Mouse (Mus musculus): ENCODE results near the gene Ints6. TPM values are rescaled to one million over a fixed set of nuclear protein-coding genes. Genes with fewer than 3 reads are reported as not detected.

The Ints6 gene
- polyA plus RNA-seq, 1 experiment from 2014 or later, result 31.8 TPM

DNA sequence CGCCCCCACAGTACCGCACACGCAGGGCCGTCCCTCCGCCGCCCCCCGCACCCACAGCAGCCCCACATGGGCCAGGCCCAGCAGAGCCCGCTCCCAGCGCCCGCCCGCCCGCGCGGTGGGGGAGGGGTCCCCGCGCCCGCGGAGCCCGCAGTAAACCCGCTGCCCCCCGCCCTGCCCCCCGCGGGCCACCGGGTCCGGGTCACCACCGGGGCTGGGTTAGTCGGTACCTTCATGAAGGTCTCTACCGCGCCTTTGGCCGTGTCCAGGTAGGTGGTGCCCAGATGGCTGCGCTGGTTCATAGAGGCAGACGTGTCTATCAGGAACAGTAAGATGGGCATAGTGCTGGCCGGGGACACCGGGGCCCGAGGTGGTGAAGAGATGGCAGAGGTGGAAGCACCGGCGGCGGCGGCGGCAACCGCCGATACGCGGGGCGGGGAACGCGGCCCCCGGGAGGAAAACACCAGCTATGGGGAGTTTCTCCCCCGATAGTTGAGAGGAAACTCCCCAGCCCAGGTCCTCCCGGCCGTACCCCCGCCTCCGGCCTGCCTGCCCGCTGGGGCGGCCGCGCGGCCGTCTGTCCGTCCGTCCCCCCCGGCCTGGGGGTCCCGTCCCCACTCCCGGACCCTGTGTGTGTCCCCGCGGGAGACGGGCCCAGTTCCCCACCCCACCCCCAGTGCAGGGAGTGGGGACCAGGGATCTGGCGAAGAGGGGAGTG lies 491 bp downstream of the Ints6 start:
- WGBS, result under 1% methylated on average over 61 of the region's 68 CpGs
- Histone ChIP-seq H3K27me3 (replicated peaks; ENCODE audit: control insufficient read depth, insufficient read depth, low read length) (no peaks in the 10 kb centered on the region), H3K4me1 (replicated peaks; ENCODE audit: control insufficient read depth, insufficient read depth, low read length) (no peaks in the 10 kb centered on the region; the same call in none of the 2 replicates), H3K9ac (ENCODE audit: low read length) (peak overlapping the region; percentile 97), H3K36me3 (ENCODE audit: control insufficient read depth, insufficient read depth, low read length) (peaks cover 16% of the 10 kb centered on the region), H3K9me3 (ENCODE audit: control insufficient read depth, low read length) (no peaks in the 10 kb centered on the region), H3K4me3 (ENCODE audit: low read depth, low read length) (peak overlapping the region; percentile 99), H3K4me2 (ENCODE audit: low read length) (peak overlapping the region; percentile 64), H3K27ac (ENCODE audit: low read depth) (peak overlapping the region; percentile 99)
- DNase-seq (ENCODE audit: low spot score), result peak; percentile 86
- ATAC-seq (replicated peaks; ENCODE audit: low FRiP score, low TSS enrichment, low read depth), result peak; percentile 46

DNA sequence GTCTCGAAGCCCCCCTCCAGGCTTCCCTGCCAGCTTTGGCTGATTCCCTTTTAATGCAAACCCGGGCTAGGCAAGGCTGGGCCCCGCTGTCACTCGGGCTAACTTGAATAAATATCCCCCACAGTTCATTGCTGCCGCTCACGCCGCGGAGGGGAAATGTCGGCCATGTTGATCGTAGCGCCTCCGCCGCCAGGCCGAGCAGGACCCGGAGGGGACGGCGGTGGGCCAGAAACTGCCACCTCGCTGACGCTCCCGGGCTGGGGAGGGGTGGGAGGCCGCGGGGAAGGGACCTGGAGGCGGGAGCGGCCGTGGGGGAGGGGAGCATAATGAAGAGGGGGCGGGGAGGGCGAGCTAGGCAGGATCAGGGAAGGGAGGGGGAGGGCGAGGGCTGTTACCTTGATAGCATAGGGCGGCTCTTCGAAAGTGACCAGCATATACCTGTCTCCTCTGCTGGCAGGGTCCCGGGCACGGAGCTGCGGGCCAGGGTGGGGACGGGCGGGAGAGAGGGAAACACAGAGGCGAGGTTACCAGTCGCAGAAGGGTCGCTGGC lies 1.1 kb downstream of the Ints6 start:
- Histone ChIP-seq H3K27me3 (replicated peaks; ENCODE audit: control insufficient read depth, insufficient read depth, low read length) (no peaks in the 10 kb centered on the region), H3K9me3 (ENCODE audit: control insufficient read depth, low read length) (no peaks in the 10 kb centered on the region), H3K4me2 (ENCODE audit: low read length) (peak overlapping the region; percentile 64)

DNA sequence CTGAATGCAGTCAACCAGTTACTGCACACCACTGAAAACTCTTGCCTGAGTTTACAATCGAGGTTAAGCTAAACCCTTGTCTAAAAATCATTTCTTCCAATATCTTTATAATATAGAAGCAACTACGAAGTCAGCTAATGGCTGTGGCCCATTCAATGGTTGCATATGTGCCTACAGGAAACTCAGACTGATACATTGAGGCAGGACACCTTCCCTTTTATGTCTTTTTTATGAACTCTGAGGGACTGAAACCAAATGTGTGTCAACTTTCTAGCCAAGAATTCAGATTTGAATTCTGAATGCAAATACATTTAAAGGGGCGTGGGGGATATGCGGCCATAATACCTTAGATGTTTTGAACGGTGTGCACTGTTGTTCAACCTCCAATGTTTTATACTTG lies 2.3 kb downstream of the Ints6 start:
- DNase-seq (ENCODE audit: low spot score), result no peak
- H3K4me2 ChIP-seq (ENCODE audit: low read length), result no peak overlapping the region
- H3K36me3 ChIP-seq (ENCODE audit: control insufficient read depth, insufficient read depth, low read length), result peaks cover 29% of the 10 kb centered on the region
- no peak for ATAC-seq (replicated peaks; ENCODE audit: low FRiP score, low TSS enrichment, low read depth)
- H3K27me3 ChIP-seq (replicated peaks; ENCODE audit: control insufficient read depth, insufficient read depth, low read length), result no peaks in the 10 kb centered on the region
- 93% methylated on average over 5 of the region's 5 CpGs for WGBS
- no peaks in the 10 kb centered on the region for H3K9me3 ChIP-seq (ENCODE audit: control insufficient read depth, low read length)
- H3K27ac ChIP-seq (ENCODE audit: low read depth), result no peak overlapping the region
- no peaks in the 10 kb centered on the region; the same call in none of the 2 replicates for H3K4me1 ChIP-seq (replicated peaks; ENCODE audit: control insufficient read depth, insufficient read depth, low read length)
- H3K9ac ChIP-seq (ENCODE audit: low read length), result no peak overlapping the region
- no peak overlapping the region for H3K4me3 ChIP-seq (ENCODE audit: low read depth, low read length)

More for the DNA sequence above, 1.1 kb downstream of the Ints6 start:
- Histone ChIP-seq H3K4me3 (ENCODE audit: low read depth, low read length) (peak overlapping the region; percentile 99), H3K36me3 (ENCODE audit: control insufficient read depth, insufficient read depth, low read length) (peaks cover 19% of the 10 kb centered on the region), H3K9ac (ENCODE audit: low read length) (peak overlapping the region; percentile 97), H3K27ac (ENCODE audit: low read depth) (peak overlapping the region; percentile 99), H3K4me1 (replicated peaks; ENCODE audit: control insufficient read depth, insufficient read depth, low read length) (no peaks in the 10 kb centered on the region; the same call in none of the 2 replicates)
- DNase-seq (ENCODE audit: low spot score) (peak; percentile 93), ATAC-seq (replicated peaks; ENCODE audit: low FRiP score, low TSS enrichment, low read depth) (peak; percentile 40)
- 0% methylated on average over 25 of the region's 38 CpGs for WGBS

GRCm38 (mm10) chr14:62755095-62755640 lies 5.8 kb downstream of the Ints6 start:
- Histone ChIP-seq H3K36me3 (ENCODE audit: control insufficient read depth, insufficient read depth, low read length) (peaks cover 43% of the 10 kb centered on the region), H3K9me3 (ENCODE audit: control insufficient read depth, low read length) (no peaks in the 10 kb centered on the region), H3K27ac (ENCODE audit: low read depth) (no peak overlapping the region), H3K4me1 (replicated peaks; ENCODE audit: control insufficient read depth, insufficient read depth, low read length) (no peaks in the 10 kb centered on the region; the same call in 1 of the 2 replicates), H3K4me2 (ENCODE audit: low read length) (no peak overlapping the region), H3K4me3 (ENCODE audit: low read depth, low read length) (no peak overlapping the region), H3K27me3 (replicated peaks; ENCODE audit: control insufficient read depth, insufficient read depth, low read length) (no peaks in the 10 kb centered on the region), H3K9ac (ENCODE audit: low read length) (no peak overlapping the region)
- WGBS, result 95% methylated on average over 1 of the region's 1 CpGs
- ATAC-seq (replicated peaks; ENCODE audit: low FRiP score, low TSS enrichment, low read depth), result no peak
- DNase-seq (ENCODE audit: low spot score), result no peak

- Histone ChIP-seq H3K27me3 (replicated peaks; ENCODE audit: control insufficient read depth, insufficient read depth, low read length) (no peaks in the 10 kb centered on the region), H3K4me1 (replicated peaks; ENCODE audit: control insufficient read depth, insufficient read depth, low read length) (no peaks in the 10 kb centered on the region), H3K9me3 (ENCODE audit: control insufficient read depth, low read length) (no peaks in the 10 kb centered on the region), H3K27ac (ENCODE audit: low read depth) (no peak overlapping the region), H3K4me2 (ENCODE audit: low read length) (no peak overlapping the region), H3K36me3 (ENCODE audit: control insufficient read depth, insufficient read depth, low read length) (peaks cover 35% of the 10 kb centered on the region; the same call in 1 of the 2 replicates), H3K4me3 (ENCODE audit: low read depth, low read length) (no peak overlapping the region), H3K9ac (ENCODE audit: low read length) (no peak overlapping the region)
- WGBS, result 79% methylated on average over 2 of the region's 2 CpGs
- no peak for DNase-seq (ENCODE audit: low spot score)
- ATAC-seq (replicated peaks; ENCODE audit: low FRiP score, low TSS enrichment, low read depth), result no peak
Observed at GRCm38 (mm10) chr14:62751479-62751878, 9.5 kb downstream of the Ints6 start.

DNA sequence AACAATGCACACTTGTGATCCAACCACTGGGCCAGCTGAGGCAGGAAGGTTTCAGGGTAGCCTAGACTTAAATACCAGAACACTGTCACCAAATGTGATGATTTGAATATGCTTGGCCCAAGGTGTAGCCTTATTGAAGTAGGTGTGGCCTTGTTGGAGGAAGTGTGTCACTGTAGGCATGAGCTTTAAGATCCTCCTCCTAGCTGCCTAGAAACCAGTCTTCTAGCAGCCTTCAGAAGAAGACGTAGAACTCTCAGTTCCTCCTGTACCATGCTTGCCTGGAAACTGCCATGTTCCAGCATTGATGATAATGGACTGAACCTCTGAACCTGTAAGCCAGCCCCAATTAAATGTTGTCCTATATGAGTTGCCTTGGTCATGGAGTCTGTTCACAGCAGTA lies 25.3 kb downstream of the Ints6 start:
- Histone ChIP-seq H3K4me1 (replicated peaks; ENCODE audit: control insufficient read depth, insufficient read depth, low read length) (no peaks in the 10 kb centered on the region), H3K4me2 (ENCODE audit: low read length) (no peak overlapping the region), H3K27me3 (replicated peaks; ENCODE audit: control insufficient read depth, insufficient read depth, low read length) (no peaks in the 10 kb centered on the region), H3K36me3 (ENCODE audit: control insufficient read depth, insufficient read depth, low read length) (peaks cover 26% of the 10 kb centered on the region), H3K27ac (ENCODE audit: low read depth) (no peak overlapping the region), H3K4me3 (ENCODE audit: low read depth, low read length) (no peak overlapping the region), H3K9ac (ENCODE audit: low read length) (no peak overlapping the region), H3K9me3 (ENCODE audit: control insufficient read depth, low read length) (no peaks in the 10 kb centered on the region)
- WGBS, result 89% methylated on average over 1 of the region's 1 CpGs
- ATAC-seq (replicated peaks; ENCODE audit: low FRiP score, low TSS enrichment, low read depth) (no peak), DNase-seq (ENCODE audit: low spot score) (no peak)

DNA sequence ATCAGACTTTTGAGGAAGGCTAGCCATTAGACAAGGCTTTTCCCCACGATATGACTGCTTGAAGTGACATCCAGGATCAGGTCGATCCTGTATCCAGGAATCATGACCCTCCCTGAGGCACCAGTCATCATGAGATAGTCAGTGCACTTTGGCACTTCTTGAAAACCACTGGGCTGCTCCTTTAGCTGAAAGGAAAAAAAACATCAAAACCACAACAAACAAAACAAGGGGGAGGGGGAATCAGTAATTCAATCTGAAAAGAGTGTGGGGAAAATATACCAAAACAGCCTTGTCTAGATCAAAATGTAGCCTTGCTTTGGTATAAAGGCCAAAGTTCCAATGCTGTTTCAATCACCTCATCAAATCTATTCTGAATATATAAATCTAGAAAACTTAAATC lies 27.3 kb downstream of the Ints6 start:
- Histone ChIP-seq H3K36me3 (ENCODE audit: control insufficient read depth, insufficient read depth, low read length) (peaks cover 33% of the 10 kb centered on the region), H3K4me2 (ENCODE audit: low read length) (no peak overlapping the region), H3K27me3 (replicated peaks; ENCODE audit: control insufficient read depth, insufficient read depth, low read length) (no peaks in the 10 kb centered on the region), H3K4me3 (ENCODE audit: low read depth, low read length) (no peak overlapping the region), H3K27ac (ENCODE audit: low read depth) (no peak overlapping the region), H3K4me1 (replicated peaks; ENCODE audit: control insufficient read depth, insufficient read depth, low read length) (no peaks in the 10 kb centered on the region), H3K9me3 (ENCODE audit: control insufficient read depth, low read length) (no peaks in the 10 kb centered on the region), H3K9ac (ENCODE audit: low read length) (no peak overlapping the region)
- DNase-seq (ENCODE audit: low spot score), result no peak
- 84% methylated on average over 2 of the region's 2 CpGs for WGBS
- ATAC-seq (replicated peaks; ENCODE audit: low FRiP score, low TSS enrichment, low read depth), result no peak

DNA sequence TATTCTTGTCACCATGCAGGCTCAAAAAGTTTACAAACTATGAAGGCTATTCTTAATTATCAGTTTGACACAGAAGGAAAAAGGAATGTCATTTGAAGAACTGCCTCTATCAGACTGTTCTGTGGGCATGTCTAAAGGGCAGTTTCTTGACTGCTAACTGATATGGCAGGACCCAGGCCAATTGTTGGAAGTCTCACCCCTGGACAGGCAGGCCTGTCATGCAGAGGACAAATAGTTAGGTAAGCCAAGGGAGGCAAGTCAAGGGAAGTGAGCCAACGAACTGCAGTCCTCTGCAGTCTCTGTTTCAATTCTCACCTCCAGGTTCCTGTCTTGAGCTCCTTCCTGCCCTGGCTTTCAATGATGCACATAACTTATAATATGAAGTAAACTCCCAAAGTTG lies 29.1 kb downstream of the Ints6 start:
- no peak overlapping the region for H3K4me2 ChIP-seq (ENCODE audit: low read length)
- H3K9me3 ChIP-seq (ENCODE audit: control insufficient read depth, low read length), result no peaks in the 10 kb centered on the region
- H3K36me3 ChIP-seq (ENCODE audit: control insufficient read depth, insufficient read depth, low read length), result peaks cover 33% of the 10 kb centered on the region
- no peak for DNase-seq (ENCODE audit: low spot score)
- H3K27me3 ChIP-seq (replicated peaks; ENCODE audit: control insufficient read depth, insufficient read depth, low read length), result no peaks in the 10 kb centered on the region
- 78% methylated on average over 1 of the region's 1 CpGs for WGBS
- H3K4me3 ChIP-seq (ENCODE audit: low read depth, low read length), result no peak overlapping the region
- ATAC-seq (replicated peaks; ENCODE audit: low FRiP score, low TSS enrichment, low read depth), result no peak
- no peaks in the 10 kb centered on the region for H3K4me1 ChIP-seq (replicated peaks; ENCODE audit: control insufficient read depth, insufficient read depth, low read length)
- no peak overlapping the region for H3K27ac ChIP-seq (ENCODE audit: low read depth)
- no peak overlapping the region for H3K9ac ChIP-seq (ENCODE audit: low read length)
